Comparison of ENCODE assay signal across 8 mouse cellular contexts in the genomic region with DNA sequence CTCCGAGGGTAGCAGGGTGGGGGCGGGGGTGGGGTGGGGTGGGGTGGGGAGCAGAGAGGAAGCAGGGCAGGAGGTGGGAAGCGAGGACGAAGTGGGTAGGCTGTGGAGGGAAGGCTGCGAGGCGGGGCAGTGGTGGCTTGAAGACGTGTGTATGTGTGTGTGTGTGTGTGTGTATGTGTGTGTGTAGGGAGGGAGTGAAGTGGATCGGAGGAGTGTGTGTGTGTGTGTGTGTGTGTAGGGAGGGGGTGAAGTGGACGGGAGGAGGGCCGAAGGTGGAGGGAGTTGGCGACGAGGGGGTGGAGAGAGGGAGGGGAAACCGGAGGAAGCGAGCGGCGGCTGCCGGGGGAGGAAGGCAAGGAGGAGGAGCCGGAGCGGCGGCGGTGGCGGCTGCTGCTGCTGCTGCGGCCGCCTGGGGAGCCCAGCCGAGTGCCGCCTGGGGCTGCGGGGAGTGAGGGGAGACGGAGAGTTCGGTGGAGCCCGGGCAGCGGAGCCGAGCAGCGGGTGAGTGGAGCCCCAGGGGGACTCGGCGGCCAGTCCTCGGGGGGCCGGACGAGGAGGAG. TPM values are rescaled to one million over a fixed set of nuclear protein-coding genes. Genes with fewer than 3 reads are reported as not detected.
A peak's percentile ranks its signal among the peaks of the same experiment; 100 is the strongest.
DNase-seq lines count a peak whose midpoint lies in the region; ATAC-seq and TF ChIP-seq lines count a peak whose summit lies in the region.

Tmem164 (plus strand) TSS at position 351 of the 560 bp plus-strand sequence.

- H3K9me3 ChIP-seq in forebrain, embryonic 12.5 days, result no peaks in the 10 kb centered on the region
- no peaks in the 10 kb centered on the region for H3K9me3 ChIP-seq in heart, embryonic 16.5 days (replicated peaks; ENCODE audit: control insufficient read depth, low read length)
- H3K9me3 ChIP-seq in liver, embryonic 16.5 days (replicated peaks; ENCODE audit: control insufficient read depth, low read length), result no peaks in the 10 kb centered on the region
- H3K9me3 ChIP-seq in neural tube, embryonic 13.5 days, result no peaks in the 10 kb centered on the region

- TF ChIP-seq CTCF in testis, adult 2 months (IDR thresholded peaks at IDR 0.05; ENCODE audit: control insufficient read depth, insufficient read depth, insufficient replicate concordance, low read depth, low read length), result no peak

- peaks cover 52% of the 10 kb centered on the region for H3K27me3 ChIP-seq in forebrain, embryonic 12.5 days
- no peaks in the 10 kb centered on the region; the same call in 1 of the 2 replicates for H3K27me3 ChIP-seq in heart, embryonic 16.5 days (ENCODE audit: control insufficient read depth, insufficient read depth, low read length)
- H3K27me3 ChIP-seq in liver, embryonic 16.5 days (ENCODE audit: control insufficient read depth, insufficient read depth, low read depth, low read length), result no peaks in the 10 kb centered on the region
- peaks cover 48% of the 10 kb centered on the region for H3K27me3 ChIP-seq in neural tube, embryonic 13.5 days
- no peaks in the 10 kb centered on the region for H3K27me3 ChIP-seq in testis, adult 2 months (ENCODE audit: control insufficient read depth, insufficient read depth, low read length)

- H3K27ac ChIP-seq in forebrain, embryonic 12.5 days, result peak within 1 kb of the TSS; percentile 89
- H3K27ac ChIP-seq in heart, embryonic 16.5 days (ENCODE audit: low read length), result peak within 1 kb of the TSS; percentile 95
- peak within 1 kb of the TSS; percentile 89 for H3K27ac ChIP-seq in liver, embryonic 16.5 days (ENCODE audit: low read length)
- H3K27ac ChIP-seq in neural tube, embryonic 13.5 days (replicated peaks), result peak within 1 kb of the TSS; percentile 90
- peak within 1 kb of the TSS; percentile 73 for H3K27ac ChIP-seq in testis, adult 2 months (ENCODE audit: control insufficient read depth, insufficient read depth, low read depth, low read length)

- H3K4me3 ChIP-seq in forebrain, embryonic 12.5 days (replicated peaks), result peak within 1 kb of the TSS; percentile 62
- H3K4me3 ChIP-seq in heart, embryonic 16.5 days (ENCODE audit: low read length), result peak within 1 kb of the TSS; percentile 67
- peak within 1 kb of the TSS; percentile 74 for H3K4me3 ChIP-seq in liver, embryonic 16.5 days (ENCODE audit: low read depth, low read length)
- peak within 1 kb of the TSS; percentile 57 for H3K4me3 ChIP-seq in neural tube, embryonic 13.5 days
- H3K4me3 ChIP-seq in testis, adult 2 months (ENCODE audit: control insufficient read depth, low read depth, low read length), result peak within 1 kb of the TSS; percentile 81

- WGBS in forebrain, embryonic 12.5 days, result 22% methylated on average over 9 of the region's 38 CpGs
- WGBS in heart, embryonic 16.5 days, result 4% methylated on average over 31 of the region's 38 CpGs
- WGBS in liver, embryonic 16.5 days (ENCODE audit: insufficient replicate concordance), result 4% methylated on average over 20 of the region's 38 CpGs
- 11% methylated on average over 19 of the region's 38 CpGs for WGBS in neural tube, embryonic 13.5 days

- peak within 1 kb of the TSS; percentile 65 for H3K4me2 ChIP-seq in forebrain, embryonic 12.5 days
- peak within 1 kb of the TSS; percentile 79 for H3K4me2 ChIP-seq in heart, embryonic 16.5 days (ENCODE audit: low read depth, low read length)
- peak within 1 kb of the TSS; percentile 76 for H3K4me2 ChIP-seq in liver, embryonic 16.5 days (ENCODE audit: low read depth, low read length)
- peak within 1 kb of the TSS; percentile 69 for H3K4me2 ChIP-seq in neural tube, embryonic 13.5 days

- peak; percentile 86 for ATAC-seq in forebrain, embryonic 12.5 days (ENCODE audit: low FRiP score)
- peak; percentile 85 for ATAC-seq in heart, embryonic 16.5 days (replicated peaks; ENCODE audit: extremely low read depth, insufficient read depth, low FRiP score)
- peak; percentile 81 for ATAC-seq in liver, embryonic 16.5 days (ENCODE audit: low read depth)
- peak; percentile 85 for ATAC-seq in neural tube, embryonic 13.5 days (ENCODE audit: low read depth)

- peak within 1 kb of the TSS; percentile 71 for H3K9ac ChIP-seq in forebrain, embryonic 12.5 days
- H3K9ac ChIP-seq in heart, embryonic 16.5 days (ENCODE audit: low read length), result peak within 1 kb of the TSS; percentile 68
- H3K9ac ChIP-seq in liver, embryonic 16.5 days (ENCODE audit: low read depth, low read length), result peak within 1 kb of the TSS; percentile 72
- H3K9ac ChIP-seq in neural tube, embryonic 13.5 days, result peak within 1 kb of the TSS; percentile 79

- no peak for TF ChIP-seq POLR2A in testis, adult 2 months (IDR thresholded peaks at IDR 0.05; ENCODE audit: control insufficient read depth, low read depth, low read length)

- DNase-seq in CD8-positive naive resting alpha-beta T cell, adult 2 months (ENCODE audit: low read depth in 2 of 2, low spot score in 2 of 2), result peak; percentile 53 to 55
- peak; percentile 68 for DNase-seq in c-Kit-positive CD71-positive TER-119-positive erythroid progenitor cells, embryonic 14.5 days (ENCODE audit: low spot score)
- peak; percentile 85 to 87 for DNase-seq in kidney, postnatal 36 days

- H3K36me3 ChIP-seq in forebrain, embryonic 12.5 days (replicated peaks), result no peaks in the 10 kb centered on the region
- H3K36me3 ChIP-seq in heart, embryonic 16.5 days (ENCODE audit: control insufficient read depth, insufficient read depth), result no peaks in the 10 kb centered on the region
- H3K36me3 ChIP-seq in liver, embryonic 16.5 days (ENCODE audit: control insufficient read depth, insufficient read depth), result no peaks in the 10 kb centered on the region
- H3K36me3 ChIP-seq in neural tube, embryonic 13.5 days, result no peaks in the 10 kb centered on the region
- H3K36me3 ChIP-seq in testis, adult 2 months (ENCODE audit: control insufficient read depth, insufficient read depth, low read length), result no peaks in the 10 kb centered on the region

- H3K4me1 ChIP-seq in forebrain, embryonic 12.5 days, result peaks cover 24% of the 10 kb centered on the region
- peaks cover 24% of the 10 kb centered on the region for H3K4me1 ChIP-seq in heart, embryonic 16.5 days (ENCODE audit: control insufficient read depth, insufficient read depth, low read length)
- peaks cover 22% of the 10 kb centered on the region for H3K4me1 ChIP-seq in liver, embryonic 16.5 days (ENCODE audit: control insufficient read depth, low read depth, low read length)
- H3K4me1 ChIP-seq in neural tube, embryonic 13.5 days (replicated peaks), result peaks cover 39% of the 10 kb centered on the region
- H3K4me1 ChIP-seq in testis, adult 2 months (ENCODE audit: control insufficient read depth, insufficient read depth, low read length), result peaks cover 10% of the 10 kb centered on the region

RNA-seq across cellular contexts. Expression of gene Tmem164, which starts in this region (rescaled TPM):
- 48.3 and 51.0 TPM in 2 replicates for polyA plus RNA-seq in forebrain, embryonic 12.5 days (2016; fragmentation: Nextera tagmentation; extraction: Ambion mirVana)
- 58.1 and 63.8 TPM in 2 replicates for polyA plus RNA-seq in heart, embryonic 16.5 days (2015; fragmentation: Nextera tagmentation; extraction: Ambion mirVana)
- polyA plus RNA-seq in liver, embryonic 16.5 days (2015; fragmentation: Nextera tagmentation; extraction: Ambion mirVana), result 18.3 and 20.1 TPM in 2 replicates
- 34.1 and 37.8 TPM in 2 replicates for polyA plus RNA-seq in neural tube, embryonic 13.5 days (2015; fragmentation: Nextera tagmentation; extraction: Ambion mirVana)
- 5.4 and 5.5 TPM in 2 replicates for polyA plus RNA-seq in testis, adult 2 months (2012; rRNA removed)

Comparison
In these comparisons a context has a peak if more than half of its experiments do, and no peak if none do; other contexts are left out.
1. Peak in every context shown above with its lines: DNase-seq, ATAC-seq, H3K4me3 ChIP-seq and H3K27ac ChIP-seq.